Mouse (Mus musculus) WW6 (cell line): Measurements from ENCODE around the gene Fam122a.

ENCODE experiments used
- DNase-seq: peaks from one replicate; pipeline ENCODE4 v3.0.0-alpha.2; 2013; ENCODE audit warnings: low read depth, low spot score

Gene Fam122a

GRCm38 (mm10) chr19:24490275-24490674 is 13.1 kb upstream of the Fam122a start:
- no peak for DNase-seq

GRCm38 (mm10) chr19:24486433-24487296 is 9.5 kb upstream of the Fam122a start:
- no peak for DNase-seq

GRCm38 (mm10) chr19:24484612-24485194 is 7.5 kb upstream of the Fam122a start:
- DNase-seq = no peak

- no peak for DNase-seq
These were observed 3.8 kb upstream of the Fam122a start for GRCm38 (mm10) chr19:24480916-24481315.

- no peak for DNase-seq
These were observed 695 bp downstream of the Fam122a start for GRCm38 (mm10) chr19:24476461-24476860.

GRCm38 (mm10) chr19:24475281-24475680 is 1.9 kb downstream of the Fam122a start:
- no peak for DNase-seq

- DNase-seq = no peak
These were observed 4.6 kb downstream of the Fam122a start for GRCm38 (mm10) chr19:24472512-24472911.

- DNase-seq = no peak
These were observed 5.6 kb downstream of the Fam122a start for GRCm38 (mm10) chr19:24471538-24471937.

GRCm38 (mm10) chr19:24469216-24469615 is 7.9 kb downstream of the Fam122a start:
- DNase-seq = no peak

GRCm38 (mm10) chr19:24468616-24469015 is 8.5 kb downstream of the Fam122a start:
- no peak for DNase-seq

GRCm38 (mm10) chr19:24463011-24463410 is 14.1 kb downstream of the Fam122a start:
- DNase-seq = no peak

- no peak for DNase-seq
These were observed 20.4 kb downstream of the Fam122a start for GRCm38 (mm10) chr19:24456591-24457231.

GRCm38 (mm10) chr19:24455249-24455960 is 21.8 kb downstream of the Fam122a start:
- DNase-seq = no peak

- DNase-seq = no peak
These were observed 22.7 kb downstream of the Fam122a start for GRCm38 (mm10) chr19:24454451-24454850.

GRCm38 (mm10) chr19:24453379-24453778 is 23.8 kb downstream of the Fam122a start:
- DNase-seq = no peak

- no peak for DNase-seq
These were observed 24.7 kb downstream of the Fam122a start for GRCm38 (mm10) chr19:24452441-24452898.

GRCm38 (mm10) chr19:24451626-24452025 is 25.5 kb downstream of the Fam122a start:
- no peak for DNase-seq

- DNase-seq = no peak
These were observed 26.4 kb downstream of the Fam122a start for GRCm38 (mm10) chr19:24450740-24451139.

GRCm38 (mm10) chr19:24444322-24444721 is 32.8 kb downstream of the Fam122a start:
- no peak for DNase-seq

GRCm38 (mm10) chr19:24439715-24440114 is 37.4 kb downstream of the Fam122a start:
- no peak for DNase-seq

GRCm38 (mm10) chr19:24434291-24434690 is 42.9 kb downstream of the Fam122a start:
- no peak for DNase-seq

- no peak for DNase-seq
These were observed 44.7 kb downstream of the Fam122a start for GRCm38 (mm10) chr19:24432447-24432846.
